In genomic region chr3:101493937-101494459, GRCm38 (mm10) we compare ENCODE assay signal across 9 mouse cellular contexts.
DNase-seq lines count a peak whose midpoint lies in the region; ATAC-seq and TF ChIP-seq lines count a peak whose summit lies in the region.
"Had no signal": no experiment of that assay in that cellular context is flagged by ENCODE, and none has a peak within 500 bp of the region (broad histone marks: within the 10 kb centered on the region; RNA-seq: fewer than 3 reads in every experiment).

No protein-coding gene starts in this region.

- H3K36me3 ChIP-seq in heart, embryonic 13.5 days = no peaks in the 10 kb centered on the region
- no peaks in the 10 kb centered on the region for H3K36me3 ChIP-seq in kidney, postnatal 0 days (ENCODE audit: insufficient read depth, low read length)
- no peaks in the 10 kb centered on the region for H3K36me3 ChIP-seq in liver, embryonic 11.5 days (ENCODE audit: control insufficient read depth, insufficient read depth, low read length)
- no peaks in the 10 kb centered on the region for H3K36me3 ChIP-seq in stomach, embryonic 15.5 days
- H3K36me3 ChIP-seq: liver, embryonic 15.5 days had no signal

- 0 out of 2 replicates have a peak overlapping the region, but pooled peaks have one; percentile 12 for H3K27ac ChIP-seq in heart, embryonic 13.5 days (replicated peaks)
- peak overlapping the region; percentile 25; the same call in 1 of the 2 replicates for H3K27ac ChIP-seq in kidney, postnatal 0 days
- no peak overlapping the region for H3K27ac ChIP-seq in liver, embryonic 11.5 days (ENCODE audit: low read depth, low read length)
- H3K27ac ChIP-seq in stomach, embryonic 15.5 days = no peak overlapping the region
- H3K27ac ChIP-seq: liver, embryonic 15.5 days had no signal

- no peak overlapping the region for H3K4me3 ChIP-seq in heart, embryonic 13.5 days
- H3K4me3 ChIP-seq in kidney, postnatal 0 days (replicated peaks; ENCODE audit: low read depth, low read length) = no peak overlapping the region
- no peak overlapping the region for H3K4me3 ChIP-seq in liver, embryonic 11.5 days (ENCODE audit: low read depth, low read length)
- H3K4me3 ChIP-seq in stomach, embryonic 15.5 days (replicated peaks) = no peak overlapping the region
- H3K4me3 ChIP-seq: liver, embryonic 15.5 days had no signal

- peak; percentile 86 for ATAC-seq in CD4-positive, CD25-positive, alpha-beta regulatory T cell, adult 4 months
- ATAC-seq in heart, embryonic 13.5 days (ENCODE audit: extremely low read depth, insufficient number of reproducible peaks, low FRiP score, low TSS enrichment) = no peak; the same call in 1 of the 2 replicates
- peak; percentile 88 for ATAC-seq in kidney, postnatal 0 days (replicated peaks; ENCODE audit: low FRiP score, low read depth)
- ATAC-seq in liver, embryonic 11.5 days (replicated peaks; ENCODE audit: low FRiP score) = peak; percentile 51; the same call in 1 of the 2 replicates
- peak; percentile 59; the same call in 1 of the 2 replicates for ATAC-seq in stomach, embryonic 15.5 days (ENCODE audit: insufficient read depth, low FRiP score, low read depth)

- H3K9me3 ChIP-seq in heart, embryonic 13.5 days = no peaks in the 10 kb centered on the region
- H3K9me3 ChIP-seq in kidney, postnatal 0 days (replicated peaks; ENCODE audit: low read length) = no peaks in the 10 kb centered on the region
- H3K9me3 ChIP-seq in liver, embryonic 11.5 days (ENCODE audit: control insufficient read depth, low read length) = no peaks in the 10 kb centered on the region
- no peaks in the 10 kb centered on the region for H3K9me3 ChIP-seq in stomach, embryonic 15.5 days
- H3K9me3 ChIP-seq: liver, embryonic 15.5 days had no signal

- 36% methylated on average over 10 of the region's 10 CpGs for WGBS in heart, embryonic 13.5 days
- 30% methylated on average over 10 of the region's 10 CpGs for WGBS in kidney, postnatal 0 days
- WGBS in liver, embryonic 11.5 days = 45% methylated on average over 10 of the region's 10 CpGs
- 39% methylated on average over 10 of the region's 10 CpGs for WGBS in stomach, embryonic 15.5 days

- DNase-seq in brain, embryonic 18.5 days (ENCODE audit: low read depth, low spot score) = peak; percentile 77
- peak; percentile 81 for DNase-seq in fibroblast of lung, adult 2 months (ENCODE audit: low read depth)
- peak; percentile 95 for DNase-seq in kidney, postnatal 0 days (ENCODE audit: low spot score)
- peak; percentile 78 for DNase-seq in liver, embryonic 11.5 days (ENCODE audit: low spot score)
- peak; percentile 92 for DNase-seq in neural tube, embryonic 10.5 days (ENCODE audit: extremely low spot score, low spot score)

- TF ChIP-seq CTCF in kidney, postnatal 0 days (IDR thresholded peaks at IDR 0.05; ENCODE audit: low read depth) = peak; percentile 96

- H3K27me3 ChIP-seq in heart, embryonic 13.5 days (replicated peaks) = no peaks in the 10 kb centered on the region
- H3K27me3 ChIP-seq in kidney, postnatal 0 days (ENCODE audit: insufficient read depth, low read length) = no peaks in the 10 kb centered on the region
- no peaks in the 10 kb centered on the region for H3K27me3 ChIP-seq in liver, embryonic 11.5 days (replicated peaks; ENCODE audit: control insufficient read depth, insufficient read depth, low read length)
- H3K27me3 ChIP-seq in stomach, embryonic 15.5 days (replicated peaks) = no peaks in the 10 kb centered on the region
- H3K27me3 ChIP-seq: liver, embryonic 15.5 days had no signal

- H3K4me2 ChIP-seq in heart, embryonic 13.5 days = peak overlapping the region; percentile 48
- H3K4me2 ChIP-seq in kidney, postnatal 0 days (ENCODE audit: low read length) = peak overlapping the region; percentile 23; the same call in 1 of the 2 replicates
- no peak overlapping the region for H3K4me2 ChIP-seq in liver, embryonic 11.5 days
- H3K4me2 ChIP-seq in stomach, embryonic 15.5 days = peak overlapping the region; percentile 24; the same call in 1 of the 2 replicates
- H3K4me2 ChIP-seq: liver, embryonic 15.5 days had no signal

- H3K9ac ChIP-seq in heart, embryonic 13.5 days = peak overlapping the region; percentile 61; the same call in 1 of the 2 replicates
- no peak overlapping the region for H3K9ac ChIP-seq in kidney, postnatal 0 days (ENCODE audit: low read depth, low read length)
- no peak overlapping the region for H3K9ac ChIP-seq in liver, embryonic 11.5 days (ENCODE audit: low read depth, low read length)
- H3K9ac ChIP-seq in stomach, embryonic 15.5 days = no peak overlapping the region
- H3K9ac ChIP-seq: liver, embryonic 15.5 days had no signal

- peaks cover 6% of the 10 kb centered on the region for H3K4me1 ChIP-seq in heart, embryonic 13.5 days
- no peaks in the 10 kb centered on the region; the same call in 1 of the 2 replicates for H3K4me1 ChIP-seq in kidney, postnatal 0 days (replicated peaks; ENCODE audit: insufficient read depth, low read length)
- H3K4me1 ChIP-seq in liver, embryonic 11.5 days (replicated peaks; ENCODE audit: control insufficient read depth, insufficient read depth, low read length) = no peaks in the 10 kb centered on the region
- H3K4me1 ChIP-seq in stomach, embryonic 15.5 days = no peaks in the 10 kb centered on the region
- H3K4me1 ChIP-seq: liver, embryonic 15.5 days had no signal

Comparison
In these comparisons a context has a peak if more than half of its experiments do, and no peak if none do; other contexts are left out.
1. H3K27ac ChIP-seq: peak in heart, embryonic 13.5 days (single experiment) and kidney, postnatal 0 days (single experiment); none in liver, embryonic 11.5 days (single experiment) and stomach, embryonic 15.5 days (single experiment).
2. Peak in every context shown above with its lines, with median percentiles within 50 percentile points of each other: DNase-seq.